Mouse (Mus musculus) bone marrow macrophage, adult 2 months (primary cell): ENCODE data around the gene Arhgap33.

Source experiments
- CTCF ChIP-seq: IDR thresholded peaks from 2 replicates; pipeline ENCODE4 v1.5.1; 2012; ENCODE audit warnings: low read depth, mild to moderate bottlenecking, low read length, moderate library complexity
- POLR2A ChIP-seq: IDR thresholded peaks from 2 replicates; pipeline ENCODE4 v1.6.1; 2012; ENCODE audit warnings: mild to moderate bottlenecking, low read depth, low read length, borderline replicate concordance

DNA sequence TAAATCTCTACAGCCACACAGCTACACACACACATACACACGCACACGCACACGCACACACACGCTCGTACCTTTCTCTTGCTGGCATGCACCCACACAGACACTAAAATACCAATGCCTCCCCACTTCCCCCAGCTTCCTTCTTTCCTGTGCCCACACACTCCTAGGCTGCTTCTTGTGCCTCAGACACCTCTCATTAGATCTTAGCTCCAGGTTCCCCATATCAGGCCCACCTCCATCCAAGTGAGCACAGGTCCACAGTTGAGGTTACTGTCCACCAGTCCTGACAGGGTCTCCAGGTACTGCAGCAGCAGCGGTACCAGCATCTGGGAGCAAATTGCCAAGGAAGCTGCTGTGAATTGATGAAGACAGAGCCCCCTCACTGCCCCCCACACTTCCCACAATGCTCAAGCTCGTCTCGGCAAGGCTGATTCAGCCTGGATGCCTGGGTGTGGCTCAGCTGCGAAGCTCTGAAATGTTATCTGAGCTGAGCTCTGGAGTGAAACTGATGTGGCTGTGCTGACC is 3.5 kb downstream of the Arhgap33 start:
- TF ChIP-seq CTCF (no peak), POLR2A (no peak)
